Comparison of ENCODE assay signal across 7 mouse cellular contexts in the genomic region with DNA sequence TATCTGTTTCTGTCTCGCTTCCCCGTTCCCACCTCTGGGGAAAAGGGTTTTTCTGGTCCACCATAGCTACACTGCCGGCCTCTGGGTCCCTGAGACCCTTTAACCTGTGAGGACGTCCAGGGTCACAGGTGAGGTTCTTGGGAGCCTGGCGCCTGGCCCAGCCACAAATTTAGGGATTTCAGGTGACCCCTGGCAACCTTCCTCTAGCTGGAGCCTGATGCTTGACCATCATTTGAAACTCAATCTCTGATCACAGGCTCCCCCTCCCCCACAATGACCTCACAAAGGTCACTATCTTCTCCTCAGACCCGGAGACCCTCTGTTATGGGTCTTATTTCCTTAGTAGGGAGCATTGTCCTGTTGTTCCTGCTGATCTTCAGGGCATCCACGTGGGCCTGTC. TPM values are rescaled to one million over a fixed set of nuclear protein-coding genes. Genes with fewer than 3 reads are reported as not detected.
A peak's percentile ranks its signal among the peaks of the same experiment; 100 is the strongest.
DNase-seq lines count a peak whose midpoint lies in the region; ATAC-seq and TF ChIP-seq lines count a peak whose summit lies in the region.

No protein-coding gene starts in this region.

- no peaks in the 10 kb centered on the region for H3K9me3 ChIP-seq in hindbrain, postnatal 0 days (ENCODE audit: low read length)
- no peaks in the 10 kb centered on the region for H3K9me3 ChIP-seq in neural tube, embryonic 14.5 days (ENCODE audit: control insufficient read depth, low read length)

- 63% methylated on average over 7 of the region's 7 CpGs for WGBS in hindbrain, postnatal 0 days
- WGBS in neural tube, embryonic 14.5 days, result 69% methylated on average over 7 of the region's 7 CpGs

- intact Hi-C loops in left cerebral cortex, adult 2 months (cut with DNase I), result no loop called here
- intact Hi-C loops in left cerebral cortex, postnatal 25 days (cut with DNase I), result no loop called here

- peak overlapping the region; percentile 89 for H3K9ac ChIP-seq in hindbrain, postnatal 0 days (replicated peaks; ENCODE audit: low read length)
- no peak overlapping the region for H3K9ac ChIP-seq in neural tube, embryonic 14.5 days (replicated peaks; ENCODE audit: low read depth, low read length)

- H3K4me1 ChIP-seq in embryonic fibroblast, embryonic 13.5 days (ENCODE audit: control insufficient read depth, insufficient read depth, low read length), result peaks cover 15% of the 10 kb centered on the region
- peaks cover 13% of the 10 kb centered on the region for H3K4me1 ChIP-seq in hindbrain, postnatal 0 days (ENCODE audit: insufficient read depth, low read length)
- H3K4me1 ChIP-seq in neural tube, embryonic 14.5 days (ENCODE audit: control insufficient read depth, insufficient read depth, low read length), result peaks cover 45% of the 10 kb centered on the region

- H3K27ac ChIP-seq in left cerebral cortex, adult 2 months, result peak overlapping the region; percentile 99; the same call in 1 of the 2 replicates
- 0 out of 2 replicates have a peak overlapping the region, but pooled peaks have one; percentile 16 for H3K27ac ChIP-seq in embryonic fibroblast, embryonic 13.5 days (ENCODE audit: insufficient read depth, low read length)
- H3K27ac ChIP-seq in hindbrain, postnatal 0 days, result peak overlapping the region; percentile 99; the same call in 1 of the 2 replicates
- H3K27ac ChIP-seq in neural tube, embryonic 14.5 days (ENCODE audit: low read depth, low read length), result no peak overlapping the region

- no peak for TF ChIP-seq CTCF in left cerebral cortex, adult 2 months (IDR thresholded peaks at IDR 0.05)
- TF ChIP-seq CTCF in embryonic fibroblast, embryonic 13.5 days (IDR thresholded peaks at IDR 0.05; ENCODE audit: borderline replicate concordance, insufficient read depth, low read length), result no peak
- TF ChIP-seq CTCF in hindbrain, postnatal 0 days (IDR thresholded peaks at IDR 0.05; ENCODE audit: low read depth), result no peak

- TF ChIP-seq POLR2A in embryonic fibroblast, embryonic 13.5 days (IDR thresholded peaks at IDR 0.05; ENCODE audit: low read depth, low read length), result no peak

- ATAC-seq in hindbrain, postnatal 0 days, result no peak
- ATAC-seq in neural tube, embryonic 14.5 days (ENCODE audit: low read depth), result no peak

- no peak for DNase-seq in left cerebral cortex, adult 2 months (ENCODE audit: extremely low spot score in 1 of 2, low spot score in 2 of 2)
- no peak for DNase-seq in left cerebral cortex, postnatal 25 days (ENCODE audit: low spot score in 2 of 2)
- no peak for DNase-seq in hindbrain, postnatal 0 days (ENCODE audit: low spot score)
- DNase-seq in left cerebral cortex, adult 9 months (ENCODE audit: low spot score in 2 of 2), result no peak
- DNase-seq in right cerebral cortex, adult 2 months (ENCODE audit: low spot score in 2 of 2), result no peak

- no peaks in the 10 kb centered on the region for H3K27me3 ChIP-seq in hindbrain, postnatal 0 days (ENCODE audit: insufficient read depth, low read length)
- no peaks in the 10 kb centered on the region for H3K27me3 ChIP-seq in neural tube, embryonic 14.5 days (ENCODE audit: control insufficient read depth, insufficient read depth, low read length)

- peaks cover 6% of the 10 kb centered on the region for H3K36me3 ChIP-seq in hindbrain, postnatal 0 days (ENCODE audit: insufficient read depth, low read length)
- H3K36me3 ChIP-seq in neural tube, embryonic 14.5 days (ENCODE audit: control insufficient read depth, insufficient read depth, low read length), result peaks cover 6% of the 10 kb centered on the region; the same call in 1 of the 2 replicates

- H3K4me2 ChIP-seq in hindbrain, postnatal 0 days (ENCODE audit: low read depth, low read length), result peak overlapping the region; percentile 94
- peak overlapping the region; percentile 97 for H3K4me2 ChIP-seq in neural tube, embryonic 14.5 days (ENCODE audit: low read depth, low read length)

- no peak overlapping the region for H3K4me3 ChIP-seq in left cerebral cortex, adult 2 months
- H3K4me3 ChIP-seq in embryonic fibroblast, embryonic 13.5 days (ENCODE audit: insufficient read depth, low read length), result peak overlapping the region; percentile 96
- peak overlapping the region; percentile 87; the same call in 1 of the 2 replicates for H3K4me3 ChIP-seq in hindbrain, postnatal 0 days (ENCODE audit: low read length)
- peak overlapping the region; percentile 81 for H3K4me3 ChIP-seq in neural tube, embryonic 14.5 days (ENCODE audit: low read depth, low read length)

RNA-seq across cellular contexts. Expression of a gene that starts 3.8 kb away (rescaled TPM):
- 100 to 1,000 TPM; 107 to 114 TPM for total RNA-seq in left cerebral cortex, adult 2 months (2021)
- 10 to 100 TPM; 68.8 to 86.7 TPM for total RNA-seq in left cerebral cortex, postnatal 25 days (2021)
- 122 and 140 TPM in 2 replicates for polyA plus RNA-seq in embryonic fibroblast, embryonic 13.5 days (2011; ENCODE audit: insufficient read length, low read depth, missing spikeins)
- total RNA-seq in hindbrain, postnatal 0 days (2014; rRNA removed), result 22.8 and 29.8 TPM in 2 replicates
- 18.4 and 18.7 TPM in 2 replicates for polyA plus RNA-seq in hindbrain, postnatal 0 days (2015; fragmentation: Nextera tagmentation; extraction: Ambion mirVana)
- 21.4 and 29.1 TPM in 2 replicates for polyA plus RNA-seq in neural tube, embryonic 14.5 days (2014; fragmentation: Nextera tagmentation; extraction: Ambion mirVana)

RNA-seq across cellular contexts. Expression of a gene that starts 24.3 kb away (rescaled TPM):
- total RNA-seq in left cerebral cortex, adult 2 months (2021), result under 1 TPM; 0.81 to 0.82 TPM
- total RNA-seq in left cerebral cortex, postnatal 25 days (2021), result under 1 TPM; 0.53 to 0.62 TPM
- 0.32 TPM in 1 of 2 replicates, not detected in the other for polyA plus RNA-seq in embryonic fibroblast, embryonic 13.5 days (2011; ENCODE audit: insufficient read length, low read depth, missing spikeins)
- 0.07 and 1.4 TPM in 2 replicates for total RNA-seq in hindbrain, postnatal 0 days (2014; rRNA removed)
- 1.1 and 1.2 TPM in 2 replicates for polyA plus RNA-seq in hindbrain, postnatal 0 days (2015; fragmentation: Nextera tagmentation; extraction: Ambion mirVana)
- polyA plus RNA-seq in neural tube, embryonic 14.5 days (2014; fragmentation: Nextera tagmentation; extraction: Ambion mirVana), result 0.93 and 1.7 TPM in 2 replicates

RNA-seq across cellular contexts. Expression of a gene that starts 53.0 kb away (rescaled TPM):
- total RNA-seq in left cerebral cortex, adult 2 months (2021), result not detected
- total RNA-seq in left cerebral cortex, postnatal 25 days (2021), result not detected
- not detected in 2 replicates for polyA plus RNA-seq in embryonic fibroblast, embryonic 13.5 days (2011; ENCODE audit: insufficient read length, low read depth, missing spikeins)
- total RNA-seq in hindbrain, postnatal 0 days (2014; rRNA removed), result not detected in 2 replicates
- not detected in 2 replicates for polyA plus RNA-seq in hindbrain, postnatal 0 days (2015; fragmentation: Nextera tagmentation; extraction: Ambion mirVana)
- 0.15 and 0.21 TPM in 2 replicates for polyA plus RNA-seq in neural tube, embryonic 14.5 days (2014; fragmentation: Nextera tagmentation; extraction: Ambion mirVana)

RNA-seq across cellular contexts. Expression of a gene that starts 56.9 kb away (rescaled TPM):
- not detected for total RNA-seq in left cerebral cortex, adult 2 months (2021)
- total RNA-seq in left cerebral cortex, postnatal 25 days (2021), result not detected
- not detected in 2 replicates for polyA plus RNA-seq in embryonic fibroblast, embryonic 13.5 days (2011; ENCODE audit: insufficient read length, low read depth, missing spikeins)
- total RNA-seq in hindbrain, postnatal 0 days (2014; rRNA removed), result 1.5 TPM in 1 of 2 replicates, not detected in the other
- polyA plus RNA-seq in hindbrain, postnatal 0 days (2015; fragmentation: Nextera tagmentation; extraction: Ambion mirVana), result 0.32 and 0.41 TPM in 2 replicates
- polyA plus RNA-seq in neural tube, embryonic 14.5 days (2014; fragmentation: Nextera tagmentation; extraction: Ambion mirVana), result not detected in 2 replicates

RNA-seq across cellular contexts. Expression of a gene that starts 56.9 kb away (rescaled TPM):
- total RNA-seq in left cerebral cortex, adult 2 months (2021), result not detected
- total RNA-seq in left cerebral cortex, postnatal 25 days (2021), result not detected
- polyA plus RNA-seq in embryonic fibroblast, embryonic 13.5 days (2011; ENCODE audit: insufficient read length, low read depth, missing spikeins), result not detected in 2 replicates
- total RNA-seq in hindbrain, postnatal 0 days (2014; rRNA removed), result not detected in 2 replicates
- not detected in 2 replicates for polyA plus RNA-seq in hindbrain, postnatal 0 days (2015; fragmentation: Nextera tagmentation; extraction: Ambion mirVana)
- polyA plus RNA-seq in neural tube, embryonic 14.5 days (2014; fragmentation: Nextera tagmentation; extraction: Ambion mirVana), result not detected in 2 replicates
